Mouse (Mus musculus): ENCODE measurements around the gene Fam20b. TPM values are rescaled to one million over a fixed set of nuclear protein-coding genes. Genes with fewer than 3 reads are reported as not detected.

Gene Fam20b
- 21.8 and 24.4 TPM in 2 replicates for polyA plus RNA-seq (2016; fragmentation: Nextera tagmentation; extraction: Ambion mirVana)

DNA sequence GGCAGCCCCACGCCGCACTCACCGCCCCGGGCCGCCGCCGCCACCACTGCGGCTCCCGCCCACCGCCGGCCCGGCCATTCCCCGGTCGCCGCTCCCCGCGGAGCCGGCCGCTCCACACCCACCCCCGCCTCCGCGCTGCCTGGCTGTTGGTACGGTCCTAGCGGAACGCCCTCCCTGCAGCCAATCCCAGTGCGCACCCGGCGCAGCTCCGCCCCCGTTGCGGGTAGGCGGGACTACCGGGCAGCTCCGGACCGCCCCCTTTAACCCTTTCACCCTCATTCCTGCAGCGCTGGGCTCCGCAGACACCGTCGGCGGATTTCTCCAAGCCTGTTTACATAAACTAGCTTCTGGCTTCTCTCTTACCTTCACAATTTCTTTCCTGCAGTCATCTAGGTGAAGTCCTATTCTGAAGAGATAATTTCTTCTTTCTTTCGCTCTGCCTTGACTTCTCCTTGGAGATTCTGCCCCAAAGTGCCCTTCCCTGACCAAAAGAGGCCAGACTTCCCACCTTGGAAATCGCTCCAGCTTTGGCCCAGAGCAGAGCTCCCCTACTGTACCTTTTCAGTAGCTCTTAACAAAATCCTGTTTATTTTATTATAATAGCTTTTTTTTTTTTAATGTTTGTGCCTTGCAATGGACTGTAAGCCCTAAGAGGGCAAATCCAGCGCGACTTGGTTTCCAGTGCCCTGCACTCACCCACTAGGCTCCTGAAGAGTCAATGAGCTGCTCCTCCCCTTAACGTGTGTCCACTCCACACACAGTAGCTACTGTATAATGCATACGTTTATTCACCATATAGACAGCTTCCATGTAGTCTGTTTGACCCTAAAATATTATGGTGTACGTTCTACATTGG, at the start of gene Fam20b:
Fam20b (minus strand) TSS at position 137 of the 856 bp plus-strand sequence.
- H3K9me3 ChIP-seq: no peaks in the 10 kb centered on the region
- DNase-seq (ENCODE audit: low spot score): peak; percentile 97
- H3K27me3 ChIP-seq (ENCODE audit: insufficient read depth, poor library complexity, severe bottlenecking): peaks cover 18% of the 10 kb centered on the region; the same call in 1 of the 2 replicates
- H3K4me1 ChIP-seq: peaks cover 5% of the 10 kb centered on the region; the same call in 1 of the 2 replicates
- H3K27ac ChIP-seq: peak within 1 kb of the TSS; percentile 98
- peaks cover 5% of the 10 kb centered on the region; the same call in 1 of the 2 replicates for H3K36me3 ChIP-seq
- peak within 1 kb of the TSS; percentile 95 for H3K4me3 ChIP-seq
- WGBS: under 1% methylated on average over 47 of the region's 47 CpGs

- Histone ChIP-seq H3K27ac (no peak overlapping the region), H3K36me3 (peaks cover 5% of the 10 kb centered on the region; the same call in 1 of the 2 replicates), H3K27me3 (ENCODE audit: insufficient read depth, poor library complexity, severe bottlenecking) (0 out of 2 replicates have a peak, but pooled peaks cover 3% of the 10 kb centered on the region), H3K4me1 (peaks cover 18% of the 10 kb centered on the region), H3K9me3 (peaks cover 7% of the 10 kb centered on the region; the same call in 1 of the 2 replicates), H3K4me3 (no peak overlapping the region)
- WGBS: 89% methylated on average over 3 of the region's 3 CpGs
- DNase-seq (ENCODE audit: low spot score): no peak
Measured at GRCm38 (mm10) chr1:156765311-156765710, 46.4 kb upstream of the Fam20b start.

DNA sequence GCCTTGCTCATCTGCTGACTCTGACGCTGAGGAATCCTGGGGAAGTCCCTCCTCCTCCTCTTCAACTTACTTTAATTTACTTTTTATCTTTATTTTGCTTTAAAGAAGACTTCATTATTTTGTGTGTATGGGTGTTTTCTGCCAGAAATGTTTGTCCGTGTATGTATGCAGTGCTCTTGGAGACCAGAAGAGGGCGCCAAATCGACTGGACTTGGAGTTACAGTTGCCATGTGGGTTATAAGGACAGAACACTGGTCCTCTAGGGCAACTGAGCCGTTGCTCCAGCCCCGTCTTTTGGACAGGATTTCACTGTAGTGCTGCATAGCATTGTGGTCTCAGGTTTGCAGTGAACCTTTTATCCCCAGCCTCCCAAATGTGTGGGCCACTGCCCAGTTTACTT, 45.7 kb upstream of the Fam20b start:
- Histone ChIP-seq H3K4me3 (no peak overlapping the region), H3K36me3 (peaks cover 5% of the 10 kb centered on the region; the same call in 1 of the 2 replicates), H3K27ac (no peak overlapping the region), H3K9me3 (peaks cover 7% of the 10 kb centered on the region; the same call in 1 of the 2 replicates), H3K4me1 (peaks cover 11% of the 10 kb centered on the region), H3K27me3 (ENCODE audit: insufficient read depth, poor library complexity, severe bottlenecking) (0 out of 2 replicates have a peak, but pooled peaks cover under 1% of the 10 kb centered on the region)
- WGBS: 64% methylated on average over 6 of the region's 6 CpGs
- no peak for DNase-seq (ENCODE audit: low spot score)

GRCm38 (mm10) chr1:156763280-156763679, 44.4 kb upstream of the Fam20b start:
- no peaks in the 10 kb centered on the region for H3K27me3 ChIP-seq (ENCODE audit: insufficient read depth, poor library complexity, severe bottlenecking)
- 87% methylated on average over 6 of the region's 6 CpGs for WGBS
- H3K27ac ChIP-seq: no peak overlapping the region

DNA sequence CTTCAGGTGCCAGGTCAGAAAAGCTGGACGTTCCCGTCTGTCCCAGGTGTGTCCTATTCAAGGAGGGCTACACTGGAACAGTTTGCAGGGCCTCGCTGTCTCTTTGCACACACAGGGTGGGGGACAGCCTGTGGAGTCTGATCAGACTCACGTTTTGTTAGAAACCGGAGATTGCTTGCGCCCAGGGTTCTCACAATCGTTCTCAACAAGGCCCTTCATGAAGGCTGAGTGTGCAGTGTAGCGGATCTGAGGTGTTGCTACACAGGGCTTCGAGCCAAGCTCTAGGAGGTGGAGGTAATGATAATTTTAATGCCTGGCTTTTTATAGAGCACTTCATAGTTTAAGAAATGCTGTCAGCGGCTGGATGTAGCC, 42.5 kb upstream of the Fam20b start:
- no peak for DNase-seq (ENCODE audit: low spot score)
- WGBS: 83% methylated on average over 10 of the region's 10 CpGs
- Histone ChIP-seq H3K4me1 (0 out of 2 replicates have a peak, but pooled peaks cover 10% of the 10 kb centered on the region), H3K27me3 (ENCODE audit: insufficient read depth, poor library complexity, severe bottlenecking) (no peaks in the 10 kb centered on the region), H3K27ac (no peak overlapping the region), H3K9me3 (peaks cover under 1% of the 10 kb centered on the region; the same call in 1 of the 2 replicates), H3K4me3 (no peak overlapping the region), H3K36me3 (no peaks in the 10 kb centered on the region)

More at GRCm38 (mm10) chr1:156763280-156763679, 44.4 kb upstream of the Fam20b start:
- 0 out of 2 replicates have a peak, but pooled peaks cover 5% of the 10 kb centered on the region for H3K4me1 ChIP-seq
- H3K4me3 ChIP-seq: no peak overlapping the region
- H3K9me3 ChIP-seq: peaks cover 7% of the 10 kb centered on the region; the same call in 1 of the 2 replicates
- H3K36me3 ChIP-seq: peaks cover 5% of the 10 kb centered on the region; the same call in 1 of the 2 replicates
- DNase-seq (ENCODE audit: low spot score): no peak

DNA sequence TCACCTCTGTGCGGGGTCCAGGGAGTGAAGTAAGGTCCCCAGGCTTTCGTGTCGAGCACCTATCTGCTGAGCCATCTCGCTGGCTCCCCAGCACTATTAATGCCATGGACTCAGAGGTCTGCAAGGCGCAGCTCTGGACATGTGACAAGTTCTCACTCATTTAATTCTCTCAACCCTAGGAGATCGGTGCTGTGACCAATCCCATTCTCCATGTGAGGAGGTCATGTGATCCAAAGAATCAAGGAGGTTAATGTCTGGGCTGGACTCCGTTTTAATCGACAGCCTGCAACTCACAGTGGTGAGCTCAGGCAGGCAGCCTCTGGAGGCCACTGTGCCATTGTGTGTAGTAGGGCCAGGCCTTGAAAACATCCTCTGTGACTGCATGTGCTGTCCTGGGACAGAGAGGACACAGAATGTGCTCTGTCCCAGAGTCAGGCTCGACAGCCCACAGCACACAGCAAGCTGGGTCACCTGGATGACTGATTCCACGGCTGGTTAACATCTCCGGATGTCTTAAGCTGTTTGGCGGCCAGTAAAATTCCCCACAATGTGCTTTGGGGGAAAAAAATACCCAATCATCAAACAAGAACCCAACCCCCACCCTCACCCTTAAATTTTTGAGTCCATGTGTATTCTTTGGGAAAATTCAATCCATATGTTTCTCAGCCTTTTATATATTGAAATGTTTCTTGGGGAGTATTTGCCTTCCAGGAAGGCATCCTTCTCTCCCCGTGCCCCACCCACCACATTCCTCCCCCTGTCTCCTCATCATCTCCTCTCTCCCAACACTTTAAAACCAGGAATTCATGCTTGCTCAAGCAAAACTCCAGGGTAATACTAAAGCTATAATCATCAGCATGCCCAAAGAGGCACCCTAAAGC, 41.9 kb upstream of the Fam20b start:
- WGBS: 74% methylated on average over 13 of the region's 13 CpGs
- Histone ChIP-seq H3K27ac (no peak overlapping the region), H3K4me1 (0 out of 2 replicates have a peak, but pooled peaks cover 10% of the 10 kb centered on the region), H3K4me3 (no peak overlapping the region), H3K9me3 (no peaks in the 10 kb centered on the region), H3K27me3 (ENCODE audit: insufficient read depth, poor library complexity, severe bottlenecking) (no peaks in the 10 kb centered on the region), H3K36me3 (no peaks in the 10 kb centered on the region)
- no peak for DNase-seq (ENCODE audit: low spot score)

DNA sequence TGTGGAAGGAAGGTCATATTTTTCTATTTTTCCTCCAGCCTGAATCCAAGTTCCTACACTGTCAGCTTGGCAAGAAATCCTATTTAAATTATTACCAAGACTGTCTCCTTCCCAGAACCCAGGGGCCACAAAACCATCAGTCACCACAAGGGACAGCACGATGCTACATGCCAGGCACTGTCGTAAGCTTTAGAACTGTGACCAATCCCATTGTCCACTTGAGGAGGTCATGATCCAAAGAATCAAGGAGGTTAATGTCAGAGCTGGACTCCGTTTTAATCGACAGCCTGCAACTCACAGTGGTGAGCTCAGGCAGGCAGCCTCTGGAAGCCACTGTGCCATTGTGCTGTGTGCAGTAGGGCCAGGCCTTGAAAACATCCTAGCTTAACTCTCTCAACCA, 39.4 kb upstream of the Fam20b start:
- H3K27me3 ChIP-seq (ENCODE audit: insufficient read depth, poor library complexity, severe bottlenecking): no peaks in the 10 kb centered on the region
- H3K27ac ChIP-seq: no peak overlapping the region
- peaks cover 21% of the 10 kb centered on the region for H3K4me1 ChIP-seq
- no peaks in the 10 kb centered on the region for H3K9me3 ChIP-seq
- DNase-seq (ENCODE audit: low spot score): no peak
- no peaks in the 10 kb centered on the region for H3K36me3 ChIP-seq
- no peak overlapping the region for H3K4me3 ChIP-seq
- WGBS: 72% methylated on average over 4 of the region's 4 CpGs

GRCm38 (mm10) chr1:156754608-156755413, 35.9 kb upstream of the Fam20b start:
- H3K9me3 ChIP-seq: no peaks in the 10 kb centered on the region
- no peaks in the 10 kb centered on the region for H3K27me3 ChIP-seq (ENCODE audit: insufficient read depth, poor library complexity, severe bottlenecking)
- no peaks in the 10 kb centered on the region for H3K36me3 ChIP-seq
- H3K4me3 ChIP-seq: no peak overlapping the region
- H3K27ac ChIP-seq: 0 out of 2 replicates have a peak overlapping the region, but pooled peaks have one; percentile 24
- H3K4me1 ChIP-seq: peaks cover 33% of the 10 kb centered on the region
- WGBS: 57% methylated on average over 15 of the region's 15 CpGs
- DNase-seq (ENCODE audit: low spot score): no peak

DNA sequence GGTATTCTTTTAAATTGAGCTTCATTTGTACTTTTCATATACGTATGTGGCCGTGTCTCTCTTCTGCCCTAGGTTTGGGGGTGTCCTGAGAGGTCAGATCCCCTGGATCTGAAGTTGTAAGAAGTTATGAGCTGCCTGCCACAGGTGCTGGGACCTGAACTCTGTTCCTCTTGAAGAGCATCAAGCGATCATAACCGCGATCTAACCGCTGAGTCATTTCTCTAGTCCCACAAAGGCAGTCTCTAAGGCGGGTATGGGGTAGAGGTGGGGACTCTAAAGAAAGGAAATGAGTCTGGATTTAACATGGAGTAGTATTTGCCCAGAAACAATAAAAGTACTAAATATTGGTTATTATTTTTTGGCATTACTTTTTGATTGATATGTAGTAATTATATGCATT, 34.1 kb upstream of the Fam20b start:
- Histone ChIP-seq H3K4me3 (no peak overlapping the region), H3K27ac (0 out of 2 replicates have a peak overlapping the region, but pooled peaks have one; percentile 18), H3K4me1 (peaks cover 41% of the 10 kb centered on the region), H3K9me3 (no peaks in the 10 kb centered on the region), H3K27me3 (ENCODE audit: insufficient read depth, poor library complexity, severe bottlenecking) (no peaks in the 10 kb centered on the region), H3K36me3 (no peaks in the 10 kb centered on the region)
- WGBS: 90% methylated on average over 7 of the region's 7 CpGs
- DNase-seq (ENCODE audit: low spot score): no peak

DNA sequence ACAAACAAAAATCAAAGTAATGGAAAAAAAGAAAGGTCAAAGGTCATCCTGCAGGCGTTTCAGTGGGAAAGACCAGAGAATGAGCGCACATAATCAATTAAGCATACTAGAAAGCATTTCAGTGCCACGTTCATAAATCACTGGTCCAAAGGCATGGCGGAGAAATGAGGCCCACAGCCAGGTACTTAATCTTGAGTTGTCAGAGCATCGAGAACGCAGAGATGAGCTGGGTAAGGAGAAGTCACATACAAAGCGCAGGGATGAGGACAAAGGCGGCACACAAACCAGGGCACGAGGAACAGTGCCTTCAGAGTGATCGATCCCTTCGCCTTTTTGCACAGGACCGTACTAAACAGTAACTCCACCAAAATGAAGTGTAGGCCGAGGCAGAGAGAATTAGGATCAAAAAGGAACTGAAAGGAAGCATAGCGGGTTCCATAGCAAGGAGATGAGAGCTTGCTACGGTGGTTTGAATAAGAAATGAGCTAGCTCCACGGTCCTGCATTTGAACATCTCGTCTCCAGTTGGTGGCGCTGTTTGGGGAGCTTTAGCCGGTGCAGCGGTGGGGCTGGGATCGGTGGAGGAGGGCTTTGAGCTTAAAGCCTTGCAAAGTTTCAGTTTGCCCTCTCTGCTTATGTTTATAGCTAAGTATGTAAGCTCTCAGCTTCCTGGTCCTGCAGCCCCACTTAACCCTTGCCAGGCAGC, 33.3 kb upstream of the Fam20b start:
- Histone ChIP-seq H3K4me3 (peak overlapping the region; percentile 41), H3K27me3 (ENCODE audit: insufficient read depth, poor library complexity, severe bottlenecking) (no peaks in the 10 kb centered on the region), H3K27ac (peak overlapping the region; percentile 79), H3K36me3 (no peaks in the 10 kb centered on the region), H3K4me1 (peaks cover 37% of the 10 kb centered on the region), H3K9me3 (no peaks in the 10 kb centered on the region)
- peak; percentile 90 for DNase-seq (ENCODE audit: low spot score)
- WGBS: 18% methylated on average over 21 of the region's 21 CpGs

- WGBS: 50% methylated on average over 4 of the region's 4 CpGs
- H3K27me3 ChIP-seq (ENCODE audit: insufficient read depth, poor library complexity, severe bottlenecking): no peaks in the 10 kb centered on the region
- peak overlapping the region; percentile 36; the same call in 1 of the 2 replicates for H3K27ac ChIP-seq
- H3K4me1 ChIP-seq: peaks cover 41% of the 10 kb centered on the region
- no peak for DNase-seq (ENCODE audit: low spot score)
- no peak overlapping the region for H3K4me3 ChIP-seq
- H3K9me3 ChIP-seq: no peaks in the 10 kb centered on the region
- no peaks in the 10 kb centered on the region for H3K36me3 ChIP-seq
Measured at GRCm38 (mm10) chr1:156750261-156750660, 31.4 kb upstream of the Fam20b start.

All from heart, embryonic 10.5 days (tissue).